Mouse (Mus musculus) neural tube, embryonic 11.5 days (tissue): Measurements from ENCODE around the gene Tex47. TPM values are rescaled to one million over a fixed set of nuclear protein-coding genes. Genes with fewer than 3 reads are reported as not detected.

Experiments used
- polyA plus RNA-seq: library from polyadenylated mRNA; unstranded; fragments of >200 nt; fragmentation: Nextera tagmentation; extraction: Ambion mirVana; gene quantifications from 2 replicates; pipeline ENCODE4 v1.2.1, GENCODE M21; 2014

Gene Tex47
- polyA plus RNA-seq, 1 experiment from 2014 or later: 0.13 TPM

Other genes with a start within 250 kb of the Tex47 start
- 0.09 and 0.19 TPM in 2 replicates for gene Zfp804b, start 40.6 kb downstream of the Tex47 start, polyA plus RNA-seq